Mouse (Mus musculus) frontal cortex, adult 2 months (tissue): ENCODE data around the gene Dnttip2. TPM values are rescaled to one million over a fixed set of nuclear protein-coding genes. Genes with fewer than 3 reads are reported as not detected.
"Not testable (repeated sequence)": the region's sequence is repeated elsewhere in the genome, so short reads cannot be mapped to it uniquely, and the experiment has no call there.

Source experiments
- DNase-seq, 2 experiments: peaks; one replicate each; pipeline ENCODE4 v3.0.0; 2022; ENCODE audit warnings: low spot score in 1 of 2; ENCODE audit errors: extremely low spot score in 1 of 2
- polyA plus RNA-seq: library from polyadenylated mRNA; depleted of rRNA; stranded (reverse); fragments of >200 nt; gene quantifications from 2 replicates; pipeline ENCODE4 v1.2.3, GENCODE M21; 2012; rRNA removed

Dnttip2 gene
- 17.8 and 21.0 TPM in 2 replicates for polyA plus RNA-seq

- DNase-seq = peak; percentile 84 to 95
Measured at GRCm38 (mm10) chr3:122274241-122275024, at the start of gene Dnttip2. Dnttip2 (plus strand) TSS chr3:122274388.

- DNase-seq = not testable (repeated sequence)
Measured at GRCm38 (mm10) chr3:122226972-122227371, 47.2 kb upstream of the Dnttip2 start.

GRCm38 (mm10) chr3:122235772-122236171 is 38.4 kb upstream of the Dnttip2 start:
- no peak for DNase-seq

- no peak for DNase-seq
Measured at GRCm38 (mm10) chr3:122242876-122243275, 31.3 kb upstream of the Dnttip2 start.

- no peak for DNase-seq
Measured at GRCm38 (mm10) chr3:122243416-122244167, 30.6 kb upstream of the Dnttip2 start.

- no peak for DNase-seq
Measured at GRCm38 (mm10) chr3:122244759-122245158, 29.4 kb upstream of the Dnttip2 start.

GRCm38 (mm10) chr3:122245215-122245877 is 28.8 kb upstream of the Dnttip2 start, which contains the start of gene Gclm:
Gclm (plus strand) TSS chr3:122245557.
- DNase-seq = peak; percentile 83 to 94

- DNase-seq = peak in 1 of 2 experiments; percentile 37
Measured at GRCm38 (mm10) chr3:122245878-122246332, 28.3 kb upstream of the Dnttip2 start.

GRCm38 (mm10) chr3:122246406-122246805 is 27.8 kb upstream of the Dnttip2 start:
- DNase-seq = no peak

GRCm38 (mm10) chr3:122246986-122247767 is 27.0 kb upstream of the Dnttip2 start:
- no peak for DNase-seq

GRCm38 (mm10) chr3:122247768-122248100 is 26.5 kb upstream of the Dnttip2 start:
- DNase-seq = no peak

GRCm38 (mm10) chr3:122252466-122253253 is 21.5 kb upstream of the Dnttip2 start:
- no peak for DNase-seq

GRCm38 (mm10) chr3:122254050-122254449 is 20.1 kb upstream of the Dnttip2 start:
- DNase-seq = not testable (repeated sequence)

GRCm38 (mm10) chr3:122269986-122270385 is 4.2 kb upstream of the Dnttip2 start:
- DNase-seq = no peak

GRCm38 (mm10) chr3:122272565-122272964 is 1.6 kb upstream of the Dnttip2 start:
- DNase-seq = not testable (repeated sequence)

- DNase-seq = no peak
Measured at GRCm38 (mm10) chr3:122273407-122274240, 564 bp upstream of the Dnttip2 start.

GRCm38 (mm10) chr3:122275111-122275510 is 923 bp downstream of the Dnttip2 start:
- no peak for DNase-seq

GRCm38 (mm10) chr3:122287195-122287594 is 13.0 kb downstream of the Dnttip2 start:
- no peak for DNase-seq
